8 mouse cellular contexts compared by ENCODE assay signal in the genomic region with DNA sequence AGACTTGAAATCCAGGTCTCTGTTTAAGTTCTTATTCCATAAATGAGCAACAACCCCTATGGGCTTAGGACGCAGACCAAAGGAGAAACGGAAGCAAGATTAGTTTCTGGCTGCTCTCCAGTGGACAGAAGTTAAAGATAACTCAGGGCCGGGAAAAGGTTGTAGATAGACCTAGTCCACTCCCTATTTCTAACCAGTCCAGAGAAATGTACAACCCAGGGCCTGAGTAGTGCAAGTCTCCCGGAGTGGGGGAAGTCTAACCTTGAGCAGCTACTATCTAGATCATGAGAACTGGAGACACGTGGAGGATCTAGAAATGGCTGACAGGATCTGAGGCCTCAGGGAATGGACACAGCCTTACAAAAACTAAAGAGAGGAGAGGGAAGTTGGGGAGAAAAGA. TPM values are rescaled to one million over a fixed set of nuclear protein-coding genes. Genes with fewer than 3 reads are reported as not detected.
DNase-seq lines count a peak whose midpoint lies in the region; ATAC-seq and TF ChIP-seq lines count a peak whose summit lies in the region.

No protein-coding gene starts in this region.

- peak overlapping the region; percentile 71 for H3K4me2 ChIP-seq in lung, postnatal 0 days (replicated peaks; ENCODE audit: low read depth, low read length)
- peak overlapping the region; percentile 58 for H3K4me2 ChIP-seq in embryonic facial prominence, embryonic 11.5 days (ENCODE audit: low read depth, low read length)
- peak overlapping the region; percentile 77 for H3K4me2 ChIP-seq in hindbrain, embryonic 11.5 days (replicated peaks; ENCODE audit: low read depth, low read length)
- H3K4me2 ChIP-seq in stomach, embryonic 15.5 days = peak overlapping the region; percentile 81

- H3K9me3 ChIP-seq in lung, postnatal 0 days (ENCODE audit: low read length) = no peaks in the 10 kb centered on the region
- H3K9me3 ChIP-seq in embryonic facial prominence, embryonic 11.5 days (replicated peaks; ENCODE audit: control insufficient read depth, low read length) = no peaks in the 10 kb centered on the region
- no peaks in the 10 kb centered on the region for H3K9me3 ChIP-seq in hindbrain, embryonic 11.5 days (ENCODE audit: control insufficient read depth, low read length)
- no peaks in the 10 kb centered on the region for H3K9me3 ChIP-seq in stomach, embryonic 15.5 days

- no peak for ATAC-seq in lung, postnatal 0 days
- ATAC-seq in embryonic facial prominence, embryonic 11.5 days (replicated peaks; ENCODE audit: insufficient number of reproducible peaks, low FRiP score, low TSS enrichment, low read depth) = no peak
- ATAC-seq in hindbrain, embryonic 11.5 days (ENCODE audit: low FRiP score) = no peak
- ATAC-seq in stomach, embryonic 15.5 days (ENCODE audit: insufficient read depth, low FRiP score, low read depth) = peak; percentile 33; the same call in 1 of the 2 replicates

- H3K36me3 ChIP-seq in lung, postnatal 0 days (ENCODE audit: insufficient read depth, low read length) = no peaks in the 10 kb centered on the region
- H3K36me3 ChIP-seq in embryonic facial prominence, embryonic 11.5 days (replicated peaks; ENCODE audit: control insufficient read depth, insufficient read depth, low read depth, low read length) = no peaks in the 10 kb centered on the region
- H3K36me3 ChIP-seq in hindbrain, embryonic 11.5 days (ENCODE audit: control insufficient read depth, insufficient read depth, low read length) = peaks cover 7% of the 10 kb centered on the region
- peaks cover 10% of the 10 kb centered on the region; the same call in 1 of the 2 replicates for H3K36me3 ChIP-seq in stomach, embryonic 15.5 days

- TF ChIP-seq EP300 in lung, postnatal 0 days (IDR thresholded peaks at IDR 0.05) = no peak

- no peak for DNase-seq in lung, postnatal 0 days (ENCODE audit: low spot score)
- no peak for DNase-seq in lung, postnatal 4 days
- no peak for DNase-seq in embryonic facial prominence, embryonic 11.5 days (ENCODE audit: low spot score)
- DNase-seq in hindbrain, embryonic 11.5 days (ENCODE audit: low spot score) = peak; percentile 32
- DNase-seq in liver = peak; percentile 55
- no peak for DNase-seq in ovary, postnatal 36 days (ENCODE audit: low spot score)
- no peak for DNase-seq in gastrocnemius, adult 18-20 months (ENCODE audit: low spot score)

- peak overlapping the region; percentile 65 for H3K9ac ChIP-seq in lung, postnatal 0 days (replicated peaks; ENCODE audit: low read depth)
- peak overlapping the region; percentile 84 for H3K9ac ChIP-seq in embryonic facial prominence, embryonic 11.5 days (replicated peaks; ENCODE audit: low read length)
- peak overlapping the region; percentile 93 for H3K9ac ChIP-seq in hindbrain, embryonic 11.5 days (ENCODE audit: low read depth, low read length)
- peak overlapping the region; percentile 62 for H3K9ac ChIP-seq in stomach, embryonic 15.5 days

- H3K27me3 ChIP-seq in lung, postnatal 0 days (replicated peaks; ENCODE audit: insufficient read depth, low read length) = no peaks in the 10 kb centered on the region
- no peaks in the 10 kb centered on the region for H3K27me3 ChIP-seq in embryonic facial prominence, embryonic 11.5 days (ENCODE audit: control insufficient read depth, insufficient read depth, low read length)
- H3K27me3 ChIP-seq in hindbrain, embryonic 11.5 days (ENCODE audit: control insufficient read depth, insufficient read depth, low read length) = no peaks in the 10 kb centered on the region
- H3K27me3 ChIP-seq in stomach, embryonic 15.5 days (replicated peaks) = no peaks in the 10 kb centered on the region

- peak overlapping the region; percentile 72 for H3K4me3 ChIP-seq in lung, postnatal 0 days (ENCODE audit: low read depth, low read length)
- H3K4me3 ChIP-seq in embryonic facial prominence, embryonic 11.5 days (ENCODE audit: low read depth, low read length) = peak overlapping the region; percentile 58
- peak overlapping the region; percentile 68 for H3K4me3 ChIP-seq in hindbrain, embryonic 11.5 days (ENCODE audit: low read depth, low read length)
- H3K4me3 ChIP-seq in stomach, embryonic 15.5 days (replicated peaks) = peak overlapping the region; percentile 60

- peaks cover 6% of the 10 kb centered on the region; the same call in 1 of the 2 replicates for H3K4me1 ChIP-seq in lung, postnatal 0 days (ENCODE audit: insufficient read depth, low read depth, low read length)
- H3K4me1 ChIP-seq in embryonic facial prominence, embryonic 11.5 days (ENCODE audit: control insufficient read depth, insufficient read depth, low read length) = no peaks in the 10 kb centered on the region
- H3K4me1 ChIP-seq in hindbrain, embryonic 11.5 days (replicated peaks; ENCODE audit: control insufficient read depth, insufficient read depth, low read length) = peaks cover 3% of the 10 kb centered on the region; the same call in 1 of the 2 replicates
- H3K4me1 ChIP-seq in stomach, embryonic 15.5 days = peaks cover 12% of the 10 kb centered on the region

- peak overlapping the region; percentile 82 for H3K27ac ChIP-seq in lung, postnatal 0 days (ENCODE audit: low read length)
- no peak overlapping the region for H3K27ac ChIP-seq in embryonic facial prominence, embryonic 11.5 days (replicated peaks; ENCODE audit: low read depth, low read length)
- H3K27ac ChIP-seq in hindbrain, embryonic 11.5 days (ENCODE audit: low read depth, low read length) = peak overlapping the region; percentile 86; the same call in 1 of the 2 replicates
- H3K27ac ChIP-seq in stomach, embryonic 15.5 days = peak overlapping the region; percentile 95

- TF ChIP-seq CTCF in lung, postnatal 0 days (IDR thresholded peaks at IDR 0.05) = no peak

- WGBS in lung, postnatal 0 days = 1% methylated on average over 5 of the region's 5 CpGs
- 40% methylated on average over 5 of the region's 5 CpGs for WGBS in embryonic facial prominence, embryonic 11.5 days
- WGBS in hindbrain, embryonic 11.5 days = 48% methylated on average over 5 of the region's 5 CpGs
- WGBS in stomach, embryonic 15.5 days = 1% methylated on average over 5 of the region's 5 CpGs

RNA-seq across cellular contexts. Expression of a gene that starts 1.0 kb away (rescaled TPM):
- 700 and 732 TPM in 2 replicates for polyA plus RNA-seq in lung, postnatal 0 days (2015; fragmentation: Nextera tagmentation; extraction: Ambion mirVana)
- 1,114 and 1,125 TPM in 2 replicates for polyA plus RNA-seq in embryonic facial prominence, embryonic 11.5 days (2014; fragmentation: Nextera tagmentation; extraction: Ambion mirVana)
- polyA plus RNA-seq in hindbrain, embryonic 11.5 days (2014; fragmentation: Nextera tagmentation; extraction: Ambion mirVana) = 1,169 and 1,193 TPM in 2 replicates
- polyA plus RNA-seq in stomach, embryonic 15.5 days (2015; fragmentation: Nextera tagmentation; extraction: Ambion mirVana) = 1,135 and 1,340 TPM in 2 replicates
- total RNA-seq in gastrocnemius, adult 18-20 months (2021) = 10 to 100 TPM; 55.5 to 59.0 TPM

RNA-seq across cellular contexts. Expression of a gene that starts 2.9 kb away (rescaled TPM):
- 157 and 182 TPM in 2 replicates for polyA plus RNA-seq in lung, postnatal 0 days (2015; fragmentation: Nextera tagmentation; extraction: Ambion mirVana)
- 249 and 255 TPM in 2 replicates for polyA plus RNA-seq in embryonic facial prominence, embryonic 11.5 days (2014; fragmentation: Nextera tagmentation; extraction: Ambion mirVana)
- 194 and 212 TPM in 2 replicates for polyA plus RNA-seq in hindbrain, embryonic 11.5 days (2014; fragmentation: Nextera tagmentation; extraction: Ambion mirVana)
- polyA plus RNA-seq in stomach, embryonic 15.5 days (2015; fragmentation: Nextera tagmentation; extraction: Ambion mirVana) = 140 and 147 TPM in 2 replicates
- 10 to 100 TPM; 53.7 to 63.2 TPM for total RNA-seq in gastrocnemius, adult 18-20 months (2021)

RNA-seq across cellular contexts. Expression of a gene that starts 22.2 kb away (rescaled TPM):
- 11.6 and 16.0 TPM in 2 replicates for polyA plus RNA-seq in lung, postnatal 0 days (2015; fragmentation: Nextera tagmentation; extraction: Ambion mirVana)
- polyA plus RNA-seq in embryonic facial prominence, embryonic 11.5 days (2014; fragmentation: Nextera tagmentation; extraction: Ambion mirVana) = 5.8 and 6.0 TPM in 2 replicates
- polyA plus RNA-seq in hindbrain, embryonic 11.5 days (2014; fragmentation: Nextera tagmentation; extraction: Ambion mirVana) = 5.8 and 7.4 TPM in 2 replicates
- 14.2 TPM in 2 replicates for polyA plus RNA-seq in stomach, embryonic 15.5 days (2015; fragmentation: Nextera tagmentation; extraction: Ambion mirVana)
- total RNA-seq in gastrocnemius, adult 18-20 months (2021) = 1 to 10 TPM; 2.1 to 2.5 TPM

RNA-seq across cellular contexts. Expression of a gene that starts 31.4 kb away (rescaled TPM):
- polyA plus RNA-seq in lung, postnatal 0 days (2015; fragmentation: Nextera tagmentation; extraction: Ambion mirVana) = 2.1 and 2.5 TPM in 2 replicates
- polyA plus RNA-seq in embryonic facial prominence, embryonic 11.5 days (2014; fragmentation: Nextera tagmentation; extraction: Ambion mirVana) = 0.25 and 0.34 TPM in 2 replicates
- polyA plus RNA-seq in hindbrain, embryonic 11.5 days (2014; fragmentation: Nextera tagmentation; extraction: Ambion mirVana) = 0.37 and 0.43 TPM in 2 replicates
- polyA plus RNA-seq in stomach, embryonic 15.5 days (2015; fragmentation: Nextera tagmentation; extraction: Ambion mirVana) = 1.5 and 1.7 TPM in 2 replicates
- total RNA-seq in gastrocnemius, adult 18-20 months (2021) = 1 to 10 TPM in 1 of 2 experiments, under 1 TPM in 1; 0.39 to 1.1 TPM

Comparison
In these comparisons a context has a peak if more than half of its experiments do, and no peak if none do; other contexts are left out.
1. DNase-seq: peak in hindbrain, embryonic 11.5 days (single experiment) and liver (single experiment); none in lung, postnatal 0 days (single experiment), lung, postnatal 4 days (0 of 2), embryonic facial prominence, embryonic 11.5 days (single experiment), ovary, postnatal 36 days (single experiment) and gastrocnemius, adult 18-20 months (single experiment).
2. Peak in every context shown above with its lines, with median percentiles within 50 percentile points of each other: H3K4me2 ChIP-seq, H3K4me3 ChIP-seq and H3K9ac ChIP-seq.